Mouse (Mus musculus): ENCODE data around the gene Mcoln2.

DNA sequence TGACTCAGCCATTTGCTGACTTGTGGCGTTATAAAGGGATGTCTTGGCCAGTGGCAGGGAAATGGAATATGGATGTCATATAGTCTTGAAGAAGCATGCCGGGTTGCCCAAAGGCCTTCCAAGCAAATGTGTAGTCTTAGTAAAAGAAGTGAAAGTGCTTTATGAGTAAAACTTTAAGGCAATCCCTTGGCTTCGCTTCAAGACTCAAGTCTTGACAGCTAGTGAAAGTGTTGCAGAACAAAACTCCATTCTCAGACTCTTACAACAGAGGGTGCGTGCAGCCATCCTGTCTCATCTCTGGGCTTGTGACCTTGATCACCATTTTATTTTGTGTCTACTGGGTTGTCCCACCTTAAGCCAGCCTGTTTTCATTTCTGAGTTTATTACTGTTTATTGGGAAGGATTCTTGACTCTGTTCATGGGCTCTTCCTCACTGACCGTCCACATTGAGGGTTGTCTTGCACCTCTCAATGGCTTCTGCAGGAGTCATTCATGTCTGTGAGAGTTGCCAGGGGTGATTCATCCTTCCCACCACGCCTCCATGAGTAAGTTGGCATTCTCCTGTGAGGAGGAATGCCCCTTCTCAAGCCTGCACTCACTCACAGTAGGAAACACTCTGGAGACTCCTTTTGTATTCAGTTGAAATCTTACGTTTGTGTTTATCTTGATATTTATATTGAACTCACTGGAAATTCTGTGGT, 75.6 kb downstream of the Mcoln2 start:
- no peak for TF ChIP-seq POLR2A (IDR thresholded peaks at IDR 0.05; ENCODE audit: borderline replicate concordance, extremely low read depth, low read depth, low read length)
- TF ChIP-seq CTCF (IDR thresholded peaks at IDR 0.05; ENCODE audit: insufficient read depth, low read length) = no peak

Data from lung, adult 2 months (tissue).